Mouse (Mus musculus): Measurements from ENCODE around the gene Usp51. TPM values are rescaled to one million over a fixed set of nuclear protein-coding genes. Genes with fewer than 3 reads are reported as not detected.
A peak's percentile ranks its signal among the peaks of the same experiment; 100 is the strongest.
"Not testable (repeated sequence)": the region's sequence is repeated elsewhere in the genome, so short reads cannot be mapped to it uniquely, and the experiment has no call there.

Gene Usp51
- total RNA-seq (2021) (not detected), polyA plus RNA-seq (2012; rRNA removed) (0.15 TPM in 1 of 2 replicates, not detected in the other)
- long read RNA-seq = 0 reads

- no peaks in the 10 kb centered on the region for H3K36me3 ChIP-seq (ENCODE audit: control insufficient read depth, insufficient read depth, low read length)
- H3K9ac ChIP-seq (ENCODE audit: low read depth, low read length) = peak within 1 kb of the TSS; percentile 68
- H3K4me3 ChIP-seq = peak within 1 kb of the TSS; percentile 57
- peak; percentile 15 to 32 for DNase-seq
- H3K4me1 ChIP-seq (ENCODE audit: control insufficient read depth, insufficient read depth, low read length) = no peaks in the 10 kb centered on the region
- no peak within 1 kb of the TSS for H3K27ac ChIP-seq
- WGBS = 16% methylated on average over 23 of the region's 23 CpGs
- intact Hi-C loops (cut with DNase I) = no loop called here
- no peaks in the 10 kb centered on the region for H3K79me2 ChIP-seq (replicated peaks; ENCODE audit: control insufficient read depth, insufficient read depth, low read length)
- no peak for TF ChIP-seq POLR2A (IDR thresholded peaks at IDR 0.05; ENCODE audit: insufficient read depth, low read depth, low read length)
- peak; percentile 42 for TF ChIP-seq CTCF (IDR thresholded peaks at IDR 0.05)
- H3K27me3 ChIP-seq (ENCODE audit: control insufficient read depth, insufficient read depth, low read length) = no peaks in the 10 kb centered on the region
These were observed at the start of gene Usp51 for GRCm38 (mm10) chrX:153006387-153006841. Usp51 (plus strand) TSS chrX:153006469.

GRCm38 (mm10) chrX:152969606-152970005 is 36.7 kb upstream of the Usp51 start:
- Histone ChIP-seq H3K79me2 (replicated peaks; ENCODE audit: control insufficient read depth, insufficient read depth, low read length) (no peaks in the 10 kb centered on the region), H3K4me1 (ENCODE audit: control insufficient read depth, insufficient read depth, low read length) (no peaks in the 10 kb centered on the region), H3K27ac (no peak overlapping the region), H3K27me3 (ENCODE audit: control insufficient read depth, insufficient read depth, low read length) (no peaks in the 10 kb centered on the region), H3K36me3 (ENCODE audit: control insufficient read depth, insufficient read depth, low read length) (no peaks in the 10 kb centered on the region), H3K4me3 (no peak overlapping the region), H3K9ac (ENCODE audit: low read depth, low read length) (no peak overlapping the region)
- intact Hi-C loops (cut with DNase I) = no loop called here
- no peak for DNase-seq
- TF ChIP-seq CTCF (IDR thresholded peaks at IDR 0.05) (no peak), POLR2A (IDR thresholded peaks at IDR 0.05; ENCODE audit: insufficient read depth, low read depth, low read length) (no peak), EP300 (IDR thresholded peaks at IDR 0.05; ENCODE audit: insufficient read depth, low read depth, low read length) (no peak)
- 53% methylated on average over 6 of the region's 6 CpGs for WGBS

- H3K79me2 ChIP-seq (replicated peaks; ENCODE audit: control insufficient read depth, insufficient read depth, low read length); H3K4me1 ChIP-seq (ENCODE audit: control insufficient read depth, insufficient read depth, low read length); H3K36me3 ChIP-seq (ENCODE audit: control insufficient read depth, insufficient read depth, low read length); H3K27ac ChIP-seq; DNase-seq; H3K9ac ChIP-seq (ENCODE audit: low read depth, low read length); H3K27me3 ChIP-seq (ENCODE audit: control insufficient read depth, insufficient read depth, low read length); intact Hi-C loops (cut with DNase I); H3K4me3 ChIP-seq: not testable (repeated sequence)
- WGBS = 34% methylated on average over 6 of the region's 19 CpGs
These were observed 32.6 kb upstream of the Usp51 start for GRCm38 (mm10) chrX:152973476-152974203.

- H3K36me3 ChIP-seq (ENCODE audit: control insufficient read depth, insufficient read depth, low read length) = no peaks in the 10 kb centered on the region
- H3K27me3 ChIP-seq (ENCODE audit: control insufficient read depth, insufficient read depth, low read length) = no peaks in the 10 kb centered on the region
- intact Hi-C loops (cut with DNase I) = no loop called here
- H3K79me2 ChIP-seq (replicated peaks; ENCODE audit: control insufficient read depth, insufficient read depth, low read length) = no peaks in the 10 kb centered on the region
- H3K4me1 ChIP-seq (ENCODE audit: control insufficient read depth, insufficient read depth, low read length) = no peaks in the 10 kb centered on the region
- WGBS = 21% methylated on average over 7 of the region's 10 CpGs
- H3K4me3 ChIP-seq = no peak overlapping the region
- TF ChIP-seq EP300 (IDR thresholded peaks at IDR 0.05; ENCODE audit: insufficient read depth, low read depth, low read length) (no peak), POLR2A (IDR thresholded peaks at IDR 0.05; ENCODE audit: insufficient read depth, low read depth, low read length) (no peak)
- no peak overlapping the region for H3K9ac ChIP-seq (ENCODE audit: low read depth, low read length)
- peak; percentile 3 to 22 for DNase-seq
- no peak overlapping the region for H3K27ac ChIP-seq
These were observed 32.0 kb upstream of the Usp51 start for GRCm38 (mm10) chrX:152974204-152974661.

GRCm38 (mm10) chrX:152976538-152976937 is 29.7 kb upstream of the Usp51 start:
- no peaks in the 10 kb centered on the region for H3K27me3 ChIP-seq (ENCODE audit: control insufficient read depth, insufficient read depth, low read length)
- intact Hi-C loops (cut with DNase I) = no loop called here
- DNase-seq = no peak
- TF ChIP-seq EP300 (IDR thresholded peaks at IDR 0.05; ENCODE audit: insufficient read depth, low read depth, low read length) = no peak
- no peak for TF ChIP-seq POLR2A (IDR thresholded peaks at IDR 0.05; ENCODE audit: insufficient read depth, low read depth, low read length)
- TF ChIP-seq CTCF (IDR thresholded peaks at IDR 0.05) = no peak
- no peak overlapping the region for H3K27ac ChIP-seq
- H3K9ac ChIP-seq (ENCODE audit: low read depth, low read length) = no peak overlapping the region
- no peak overlapping the region for H3K4me3 ChIP-seq
- H3K4me1 ChIP-seq (ENCODE audit: control insufficient read depth, insufficient read depth, low read length) = no peaks in the 10 kb centered on the region
- H3K36me3 ChIP-seq (ENCODE audit: control insufficient read depth, insufficient read depth, low read length) = no peaks in the 10 kb centered on the region
- H3K79me2 ChIP-seq (replicated peaks; ENCODE audit: control insufficient read depth, insufficient read depth, low read length) = no peaks in the 10 kb centered on the region
- WGBS = 83% methylated on average over 6 of the region's 6 CpGs

- WGBS = 62% methylated on average over 2 of the region's 2 CpGs
- H3K27me3 ChIP-seq (ENCODE audit: control insufficient read depth, insufficient read depth, low read length) = no peaks in the 10 kb centered on the region
These were observed 21.3 kb upstream of the Usp51 start for GRCm38 (mm10) chrX:152985009-152985408.

GRCm38 (mm10) chrX:152989852-152990251 is 16.4 kb upstream of the Usp51 start:
- H3K27me3 ChIP-seq (ENCODE audit: control insufficient read depth, insufficient read depth, low read length); intact Hi-C loops (cut with DNase I); H3K4me1 ChIP-seq (ENCODE audit: control insufficient read depth, insufficient read depth, low read length); DNase-seq; H3K4me3 ChIP-seq; H3K9ac ChIP-seq (ENCODE audit: low read depth, low read length); H3K27ac ChIP-seq; H3K79me2 ChIP-seq (replicated peaks; ENCODE audit: control insufficient read depth, insufficient read depth, low read length); H3K36me3 ChIP-seq (ENCODE audit: control insufficient read depth, insufficient read depth, low read length): not testable (repeated sequence)

More at GRCm38 (mm10) chrX:152985009-152985408, 21.3 kb upstream of the Usp51 start:
- TF ChIP-seq CTCF (IDR thresholded peaks at IDR 0.05) (peak; percentile 36), EP300 (IDR thresholded peaks at IDR 0.05; ENCODE audit: insufficient read depth, low read depth, low read length) (no peak), POLR2A (IDR thresholded peaks at IDR 0.05; ENCODE audit: insufficient read depth, low read depth, low read length) (no peak)
- no peaks in the 10 kb centered on the region for H3K79me2 ChIP-seq (replicated peaks; ENCODE audit: control insufficient read depth, insufficient read depth, low read length)
- H3K4me3 ChIP-seq = no peak overlapping the region
- no peak overlapping the region for H3K9ac ChIP-seq (ENCODE audit: low read depth, low read length)
- H3K36me3 ChIP-seq (ENCODE audit: control insufficient read depth, insufficient read depth, low read length) = no peaks in the 10 kb centered on the region
- no peak overlapping the region for H3K27ac ChIP-seq
- intact Hi-C loops (cut with DNase I) = no loop called here
- DNase-seq = no peak
- H3K4me1 ChIP-seq (ENCODE audit: control insufficient read depth, insufficient read depth, low read length) = no peaks in the 10 kb centered on the region

GRCm38 (mm10) chrX:152996105-152996504 is 10.2 kb upstream of the Usp51 start:
- H3K9ac ChIP-seq (ENCODE audit: low read depth, low read length); H3K36me3 ChIP-seq (ENCODE audit: control insufficient read depth, insufficient read depth, low read length); intact Hi-C loops (cut with DNase I); DNase-seq; H3K4me3 ChIP-seq; H3K27ac ChIP-seq; H3K79me2 ChIP-seq (replicated peaks; ENCODE audit: control insufficient read depth, insufficient read depth, low read length); H3K4me1 ChIP-seq (ENCODE audit: control insufficient read depth, insufficient read depth, low read length); H3K27me3 ChIP-seq (ENCODE audit: control insufficient read depth, insufficient read depth, low read length): not testable (repeated sequence)
- WGBS = no CpG with 5 or more reads among the region's 3 CpGs
